Mouse (Mus musculus): ENCODE results near the gene Zfyve9. TPM values are rescaled to one million over a fixed set of nuclear protein-coding genes. Genes with fewer than 3 reads are reported as not detected.
"Not testable (repeated sequence)": the region's sequence is repeated elsewhere in the genome, so short reads cannot be mapped to it uniquely, and the experiment has no call there.

The Zfyve9 gene
- total RNA-seq, 2 experiments from 2014 or later = 24.0 to 26.8 TPM

- intact Hi-C loops (cut with DNase I) = no loop called here
- DNase-seq = no peak
These were observed 50.1 kb downstream of the Zfyve9 start for GRCm38 (mm10) chr4:108730450-108730849.

- no peak for DNase-seq
- intact Hi-C loops (cut with DNase I) = no loop called here
These were observed 56.5 kb downstream of the Zfyve9 start for GRCm38 (mm10) chr4:108724102-108724501.

DNA sequence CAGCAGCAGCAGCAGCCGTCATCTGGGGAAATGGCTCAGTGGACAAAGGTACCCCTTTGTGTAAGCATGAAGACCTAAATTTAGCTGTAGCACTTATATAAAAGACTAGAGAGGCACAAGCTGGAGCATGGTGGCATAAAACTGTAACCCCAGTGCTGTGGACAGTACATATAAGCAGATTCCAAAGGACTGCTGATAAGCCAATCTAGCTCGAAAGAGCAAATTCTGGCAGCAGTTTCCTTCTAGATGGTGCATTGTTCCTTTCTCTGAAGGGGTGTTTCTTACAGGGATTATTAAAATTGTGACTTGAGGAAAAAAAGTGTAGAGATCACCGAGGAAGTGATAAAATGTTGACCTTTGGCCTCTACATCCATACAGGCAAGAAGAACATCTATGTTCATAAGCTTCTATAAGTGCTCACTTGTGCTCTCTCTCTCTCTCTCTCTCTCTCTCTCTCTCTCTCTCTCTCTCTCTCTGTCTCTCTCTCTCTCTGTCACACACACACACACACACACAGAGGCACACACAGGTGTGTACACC, 59.3 kb downstream of the Zfyve9 start:
- intact Hi-C loops (cut with DNase I) = no loop called here
- DNase-seq = no peak

DNA sequence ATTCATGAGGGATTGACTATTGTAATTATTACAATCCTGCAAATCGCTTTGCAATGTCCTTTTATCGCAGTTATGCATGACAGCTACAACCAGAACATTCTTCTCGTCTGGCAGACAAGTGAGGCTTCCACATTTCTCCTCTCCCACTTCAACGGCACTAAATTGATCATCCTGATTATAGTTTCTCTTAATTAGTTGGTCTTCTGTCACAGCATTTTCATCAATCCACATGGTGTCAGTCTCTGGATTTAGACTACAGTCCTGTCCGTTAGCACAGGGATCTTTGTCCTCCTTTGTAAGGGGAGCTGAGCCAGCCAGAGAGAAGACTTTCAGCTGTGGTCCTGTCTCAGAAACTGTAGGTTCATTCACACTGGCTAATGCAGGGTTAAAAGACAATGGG, 61.2 kb downstream of the Zfyve9 start, which contains the start of gene 3110021N24Rik:
Gene 3110021N24Rik, plus strand, starts transcription at position 301 of the 400 bp plus-strand sequence.
- DNase-seq = no peak
- intact Hi-C loops (cut with DNase I) = no loop called here

DNA sequence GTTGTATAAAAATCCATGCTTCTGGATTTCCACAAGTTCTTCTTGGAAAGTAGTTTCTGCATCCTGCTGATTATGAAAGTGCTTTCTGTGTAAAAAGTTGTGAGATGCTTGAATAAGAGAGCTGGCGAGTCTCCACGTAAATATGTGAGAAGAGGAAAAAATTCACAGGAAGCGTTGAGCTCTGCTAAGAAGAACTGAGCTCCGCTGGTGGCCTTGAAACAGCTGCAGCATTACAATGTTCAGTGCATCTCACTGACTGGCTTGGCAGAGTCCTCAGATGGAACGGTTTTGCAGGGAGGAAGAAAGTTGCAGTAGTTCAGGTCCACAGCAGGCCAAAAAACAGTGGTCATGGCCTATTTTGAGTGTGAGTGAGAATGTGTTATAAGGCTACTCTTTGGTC, 72.4 kb downstream of the Zfyve9 start:
- intact Hi-C loops (cut with DNase I) = no loop called here
- DNase-seq = peak; percentile 24 to 32

DNA sequence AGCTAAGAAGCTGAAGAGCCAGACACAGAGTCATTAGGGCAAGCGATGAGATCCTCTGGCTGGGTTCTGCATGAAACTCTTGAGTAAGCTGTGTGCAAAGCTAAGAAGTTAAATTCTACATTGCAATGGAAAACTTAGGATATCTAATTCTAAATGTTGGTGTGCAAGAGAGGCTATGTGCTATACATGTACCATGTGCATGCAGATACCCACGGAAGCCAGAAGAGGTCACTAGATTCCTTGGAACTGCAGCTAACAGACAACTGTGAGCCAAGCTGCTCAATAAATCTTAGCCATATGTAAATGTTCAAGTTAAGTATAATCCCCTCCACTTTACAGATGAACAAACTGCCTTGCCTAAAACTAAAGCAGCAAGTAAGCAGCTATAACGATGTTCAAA, 83.7 kb downstream of the Zfyve9 start:
- DNase-seq = peak; percentile 37 to 47
- intact Hi-C loops (cut with DNase I) = loop anchor here (5.0 to 10.0 kb wide), 3 partner anchors 85 to 278 kb away; partner anchors contain the start of gene Zfyve9

DNA sequence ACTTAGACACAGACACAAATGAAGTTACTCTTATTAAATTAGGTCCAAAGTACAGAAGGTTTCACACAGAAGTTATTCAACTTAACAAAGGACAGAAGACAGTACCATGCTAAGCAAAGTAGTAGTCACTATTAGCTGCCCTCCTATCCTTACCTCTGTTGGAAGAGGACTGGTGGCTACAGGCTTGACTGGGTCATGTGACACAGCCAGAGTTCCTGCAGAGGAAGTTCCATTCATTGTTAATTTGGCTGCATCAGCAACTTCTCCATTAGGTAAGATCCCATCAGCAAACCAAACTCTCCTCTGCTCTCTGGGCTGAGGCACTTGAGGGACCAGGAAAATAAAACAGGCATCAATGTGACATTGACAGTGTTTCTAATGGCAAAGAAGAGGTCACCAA, 89.1 kb downstream of the Zfyve9 start:
- intact Hi-C loops (cut with DNase I) = loop anchor here (10.0 kb wide), 2 partner anchors 173 to 283 kb away; no protein-coding TSS in a partner anchor
- no peak for DNase-seq

- DNase-seq = no peak
- intact Hi-C loops (cut with DNase I) = loop anchor here (10.0 kb wide), 2 partner anchors 174 to 284 kb away; no protein-coding TSS in a partner anchor
These were observed 90.1 kb downstream of the Zfyve9 start for GRCm38 (mm10) chr4:108690479-108690878.

GRCm38 (mm10) chr4:108687098-108687497, 93.5 kb downstream of the Zfyve9 start:
- DNase-seq; intact Hi-C loops (cut with DNase I): not testable (repeated sequence)

DNA sequence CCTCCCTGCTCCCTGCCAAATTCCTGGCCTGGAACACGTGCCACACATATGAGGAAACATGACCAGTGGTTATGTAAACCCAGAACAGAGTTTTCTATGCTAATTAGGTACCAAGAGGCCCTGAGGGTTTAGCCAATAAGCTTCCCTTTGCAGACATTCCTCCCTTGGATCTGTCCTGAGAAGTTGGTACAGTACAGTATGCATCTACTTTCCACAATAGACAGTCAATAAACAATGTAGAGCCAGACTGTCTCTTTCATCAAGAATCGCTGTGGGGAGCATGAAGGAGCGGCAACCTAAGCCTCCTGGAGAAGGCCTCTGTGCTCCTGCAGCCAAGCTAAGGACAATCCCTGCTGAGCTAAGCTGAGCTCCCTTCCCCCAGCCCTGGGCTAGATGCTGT, 94.4 kb downstream of the Zfyve9 start:
- intact Hi-C loops (cut with DNase I) = no loop called here
- no peak for DNase-seq

DNA sequence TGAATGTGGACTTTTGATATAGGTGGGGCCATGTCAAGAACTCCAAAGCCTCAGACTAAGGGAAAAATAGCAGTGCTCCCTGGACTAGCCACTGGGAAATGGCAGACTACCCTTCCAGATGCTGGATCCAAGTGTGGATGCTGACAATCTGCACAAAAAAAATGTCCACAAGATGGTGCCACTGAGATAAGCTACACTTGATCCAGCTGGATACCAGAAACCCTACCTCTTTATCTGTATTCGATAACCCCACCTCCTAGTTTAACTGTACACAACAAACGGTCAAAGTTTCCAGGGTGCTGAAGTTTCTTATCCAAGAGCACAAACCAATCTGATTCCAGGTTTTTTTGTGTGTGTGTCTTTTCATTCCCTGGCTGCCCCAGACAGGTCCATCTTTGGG, 116.2 kb downstream of the Zfyve9 start:
- DNase-seq = peak in 1 of 2 experiments; percentile 21
- intact Hi-C loops (cut with DNase I) = no loop called here

- intact Hi-C loops (cut with DNase I) = no loop called here
- no peak for DNase-seq
These were observed 141.8 kb downstream of the Zfyve9 start for GRCm38 (mm10) chr4:108638752-108639151.

DNA sequence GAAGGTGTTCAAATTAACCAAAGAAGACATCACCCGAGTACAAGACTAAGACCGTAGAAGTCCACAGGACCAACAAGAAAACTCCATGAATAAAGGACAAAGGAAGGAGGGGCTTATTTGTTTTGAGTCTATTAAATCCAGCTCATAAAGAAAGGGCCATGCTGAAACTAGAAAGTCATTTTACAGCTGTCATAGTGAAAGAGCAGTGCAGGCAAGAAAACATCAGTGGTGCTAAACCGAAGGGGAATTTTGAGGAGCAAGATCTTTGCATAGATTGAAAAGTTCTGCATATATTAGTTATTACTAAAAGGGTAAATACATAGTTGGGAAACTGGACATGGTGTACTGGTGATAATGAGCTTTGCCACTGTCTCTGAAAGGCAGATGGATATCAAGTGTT, 142.9 kb downstream of the Zfyve9 start:
- no peak for DNase-seq
- intact Hi-C loops (cut with DNase I) = no loop called here

- DNase-seq = no peak
- intact Hi-C loops (cut with DNase I) = no loop called here
These were observed 145.5 kb downstream of the Zfyve9 start for GRCm38 (mm10) chr4:108635101-108635500.

GRCm38 (mm10) chr4:108634696-108635095, 145.9 kb downstream of the Zfyve9 start:
- no peak for DNase-seq
- intact Hi-C loops (cut with DNase I) = no loop called here

DNA sequence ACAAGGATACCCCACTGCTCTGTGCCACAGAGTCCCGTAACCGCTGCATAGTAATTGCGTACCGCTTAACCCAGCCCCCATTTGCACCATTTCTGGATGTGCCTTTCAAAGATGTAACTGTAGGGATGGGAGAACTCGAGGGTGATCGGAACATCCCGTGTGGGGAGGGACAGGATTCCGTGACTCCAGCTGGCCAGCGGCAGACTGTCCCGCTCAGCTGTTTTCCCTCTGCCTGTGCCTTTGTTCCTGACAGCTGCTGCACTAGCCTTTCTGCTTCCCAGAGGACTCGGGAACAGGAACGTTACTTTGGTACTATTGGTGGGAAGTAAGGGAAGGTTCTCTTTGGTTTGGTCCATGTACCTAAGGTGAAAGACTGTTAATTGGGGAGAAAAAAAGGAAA, 146.9 kb downstream of the Zfyve9 start:
- DNase-seq = peak in 1 of 2 experiments; percentile 25
- intact Hi-C loops (cut with DNase I) = no loop called here

DNA sequence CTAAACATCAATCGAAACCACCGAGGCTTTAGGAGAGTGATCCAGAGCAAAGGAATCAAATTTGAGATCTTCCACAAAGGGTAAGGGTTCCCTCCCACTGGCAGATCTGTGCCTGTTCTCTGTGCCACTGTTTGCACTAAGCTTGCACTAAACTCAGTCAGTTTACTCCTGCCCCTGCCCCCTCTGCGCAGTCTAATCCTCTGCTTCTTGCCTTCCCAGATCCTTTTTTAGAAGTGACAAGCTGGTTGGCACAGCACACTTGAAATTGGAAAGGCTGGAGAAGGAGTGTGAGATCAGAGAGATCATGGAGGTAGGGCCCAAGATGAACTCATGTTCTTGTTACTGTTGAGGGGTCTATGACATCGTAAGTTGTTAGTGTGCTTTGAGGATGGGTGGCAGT, 149.0 kb downstream of the Zfyve9 start:
- DNase-seq = no peak

DNA sequence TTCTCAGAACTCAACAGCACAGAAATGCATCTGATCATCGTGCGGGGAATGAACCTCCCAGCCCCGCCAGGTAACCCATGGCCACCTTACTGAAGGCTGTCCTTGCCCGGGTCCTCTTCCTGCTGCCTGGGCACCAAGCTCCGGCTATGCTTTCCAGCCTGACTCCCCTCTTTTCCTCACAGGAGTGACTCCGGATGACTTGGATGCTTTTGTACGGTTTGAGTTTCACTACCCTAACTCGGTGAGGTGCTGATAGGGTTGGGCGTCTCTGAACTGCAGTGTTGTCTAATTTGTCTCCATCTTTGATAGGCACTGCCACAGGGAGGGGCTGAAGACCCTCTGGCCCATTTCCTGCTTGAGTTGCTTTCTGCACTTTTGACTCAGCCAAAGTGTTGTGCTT, 150.5 kb downstream of the Zfyve9 start:
- DNase-seq = no peak
- intact Hi-C loops (cut with DNase I) = no loop called here

More for the DNA sequence above, 149.0 kb downstream of the Zfyve9 start:
- intact Hi-C loops (cut with DNase I) = no loop called here

DNA sequence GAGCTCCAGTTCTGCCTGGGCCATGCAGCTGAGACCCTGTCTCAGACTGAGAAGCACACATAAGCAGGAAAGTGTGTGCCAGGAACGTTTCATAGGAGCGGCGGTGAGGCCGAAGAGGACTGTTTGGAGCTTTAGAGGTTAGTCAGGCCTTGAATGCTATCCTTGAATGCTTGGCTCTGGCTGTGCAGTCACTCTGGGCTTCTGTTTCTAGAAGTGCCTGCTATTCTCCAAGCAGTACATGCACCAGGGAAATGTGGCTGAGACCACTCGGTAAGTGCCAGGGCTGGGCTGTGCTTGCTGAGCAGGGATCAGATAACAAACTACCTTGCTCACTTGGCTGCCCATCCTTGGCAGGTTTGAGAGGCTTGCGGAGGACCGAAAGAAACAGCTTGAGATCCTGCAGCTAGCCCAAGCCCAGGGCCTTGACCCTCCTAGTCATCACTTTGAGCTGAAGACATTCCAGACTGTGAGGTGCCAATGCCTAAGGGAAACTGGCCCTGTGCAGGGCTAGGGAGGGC, 151.2 kb downstream of the Zfyve9 start:
- intact Hi-C loops (cut with DNase I) = no loop called here
- DNase-seq = no peak

- no peak for DNase-seq
- intact Hi-C loops (cut with DNase I) = no loop called here
These were observed 153.5 kb downstream of the Zfyve9 start for GRCm38 (mm10) chr4:108627066-108627465.

- intact Hi-C loops (cut with DNase I) = no loop called here
- DNase-seq = no peak
These were observed 159.1 kb downstream of the Zfyve9 start for GRCm38 (mm10) chr4:108621504-108621903.

GRCm38 (mm10) chr4:108620536-108620935, 160.1 kb downstream of the Zfyve9 start:
- DNase-seq = peak in 1 of 2 experiments; percentile 24
- intact Hi-C loops (cut with DNase I) = no loop called here
